Mouse (Mus musculus) right cerebral cortex, adult 18-20 months (tissue): ENCODE measurements around the gene Oscp1.

Experiments
- DNase-seq: peaks from one replicate; pipeline ENCODE4 v3.0.0; 2022; ENCODE audit warnings: mixed read lengths

The Oscp1 gene

DNA sequence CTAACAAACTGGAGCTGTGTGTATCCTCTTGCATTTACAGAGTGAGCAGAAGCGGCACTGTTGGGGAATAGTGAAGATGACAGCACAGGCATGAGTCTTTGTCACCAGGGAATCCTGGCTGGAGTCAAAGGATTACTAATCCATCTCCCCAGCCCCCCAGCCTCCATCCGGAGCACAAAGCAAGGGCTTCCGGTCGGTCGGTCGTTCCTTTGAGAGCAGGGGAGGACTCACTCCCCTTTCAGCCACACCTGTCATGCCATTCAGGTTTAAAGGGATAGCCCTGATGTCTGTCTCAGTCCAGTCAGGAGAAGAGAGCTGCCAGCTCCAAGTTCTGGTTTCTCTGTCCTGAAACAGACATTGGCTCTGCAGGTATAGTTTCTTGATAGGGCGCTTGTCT lies 52.8 kb downstream of the Oscp1 start:
- no peak for DNase-seq

GRCm38 (mm10) chr4:126113243-126113642 lies 54.9 kb downstream of the Oscp1 start:
- DNase-seq = no peak

GRCm38 (mm10) chr4:126113943-126114342 lies 55.6 kb downstream of the Oscp1 start:
- no peak for DNase-seq

GRCm38 (mm10) chr4:126115411-126115810 lies 57.0 kb downstream of the Oscp1 start:
- no peak for DNase-seq

GRCm38 (mm10) chr4:126115871-126116521 lies 57.6 kb downstream of the Oscp1 start:
- no peak for DNase-seq

DNA sequence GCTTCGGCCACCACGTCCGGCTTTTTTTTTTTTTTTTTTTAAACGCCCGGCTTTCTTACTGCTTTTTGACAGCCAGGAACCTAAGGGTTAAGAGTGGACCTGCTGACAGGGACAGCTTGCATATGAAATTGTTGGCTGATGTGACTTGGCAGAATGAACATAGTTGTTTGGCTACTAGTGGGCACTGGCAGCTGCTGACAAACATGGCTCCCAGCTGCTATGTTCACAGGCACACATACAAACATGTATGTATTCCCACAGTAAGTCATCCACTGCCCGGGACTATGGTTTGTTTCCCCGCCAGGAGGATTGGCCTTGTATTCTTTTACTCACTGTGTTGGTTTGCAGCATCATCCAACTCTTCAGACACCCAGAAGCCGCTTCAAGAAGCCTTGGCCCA lies 58.8 kb downstream of the Oscp1 start:
- no peak for DNase-seq

- peak; percentile 88 for DNase-seq
Observed at GRCm38 (mm10) chr4:126118651-126119050, 60.3 kb downstream of the Oscp1 start.

- no peak for DNase-seq
Observed at GRCm38 (mm10) chr4:126119051-126119450, 60.7 kb downstream of the Oscp1 start.

GRCm38 (mm10) chr4:126120052-126120451 lies 61.7 kb downstream of the Oscp1 start:
- no peak for DNase-seq

GRCm38 (mm10) chr4:126120506-126120905 lies 62.1 kb downstream of the Oscp1 start:
- no peak for DNase-seq

DNA sequence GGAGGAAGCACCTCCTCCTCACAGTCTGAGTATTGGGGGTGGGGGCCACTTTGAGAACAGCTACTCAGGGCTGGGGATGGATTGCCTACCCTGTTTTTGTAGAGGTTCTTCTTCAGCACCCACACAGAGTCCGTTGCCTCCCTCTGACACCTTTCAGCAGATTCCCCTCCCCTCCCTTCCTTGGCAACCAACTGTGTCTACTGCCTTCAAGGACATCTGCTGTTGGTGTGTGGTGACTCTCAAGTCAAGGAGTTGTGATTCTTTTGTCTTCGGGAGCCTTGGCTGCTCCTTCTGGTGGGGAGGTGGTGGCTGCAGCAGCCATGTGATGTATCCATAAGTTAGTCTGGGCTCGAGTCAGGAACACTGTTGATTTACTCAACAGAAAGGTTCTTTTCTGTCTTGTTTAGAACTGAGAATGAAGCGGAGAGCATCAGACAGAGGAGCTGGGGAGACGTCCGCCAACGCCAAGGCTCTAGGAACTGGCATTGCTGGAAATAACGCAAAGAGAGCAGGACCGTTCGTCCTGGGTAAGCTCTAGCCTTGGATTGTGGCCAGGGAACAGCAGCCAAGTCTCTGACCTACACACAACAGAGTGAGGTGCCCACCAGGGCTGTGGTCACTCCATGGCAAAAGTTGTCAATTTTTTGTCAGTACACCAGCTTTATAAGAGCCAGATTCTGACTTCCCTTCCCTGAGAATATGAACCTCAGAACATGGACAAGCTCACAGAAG lies 65.1 kb downstream of the Oscp1 start:
- DNase-seq = peak; percentile 69

GRCm38 (mm10) chr4:126130502-126130901 lies 72.1 kb downstream of the Oscp1 start:
- DNase-seq = no peak

GRCm38 (mm10) chr4:126131290-126132121 lies 73.1 kb downstream of the Oscp1 start:
- peak; percentile 48 for DNase-seq

GRCm38 (mm10) chr4:126132636-126133264 lies 74.4 kb downstream of the Oscp1 start:
- no peak for DNase-seq

DNA sequence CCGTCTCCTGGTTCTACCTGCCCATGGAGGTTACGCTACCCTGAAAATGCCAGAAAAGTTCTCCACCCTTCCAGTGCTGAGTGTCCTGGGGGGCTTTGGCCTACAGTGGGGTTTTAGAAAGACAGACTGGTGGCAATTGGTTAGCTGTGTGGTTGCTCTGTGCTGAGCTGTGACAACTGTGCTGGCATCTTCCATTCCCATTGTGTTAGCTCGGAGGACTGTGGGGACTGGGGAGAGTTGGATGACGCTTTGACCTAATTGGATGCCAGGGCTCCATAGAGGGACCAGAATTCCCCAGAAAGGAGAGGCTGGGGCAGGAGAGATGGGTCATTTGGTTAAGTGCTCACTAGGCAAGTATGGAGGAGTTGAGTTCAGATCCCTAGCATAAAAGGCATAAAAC lies 75.9 kb downstream of the Oscp1 start:
- DNase-seq = no peak

DNA sequence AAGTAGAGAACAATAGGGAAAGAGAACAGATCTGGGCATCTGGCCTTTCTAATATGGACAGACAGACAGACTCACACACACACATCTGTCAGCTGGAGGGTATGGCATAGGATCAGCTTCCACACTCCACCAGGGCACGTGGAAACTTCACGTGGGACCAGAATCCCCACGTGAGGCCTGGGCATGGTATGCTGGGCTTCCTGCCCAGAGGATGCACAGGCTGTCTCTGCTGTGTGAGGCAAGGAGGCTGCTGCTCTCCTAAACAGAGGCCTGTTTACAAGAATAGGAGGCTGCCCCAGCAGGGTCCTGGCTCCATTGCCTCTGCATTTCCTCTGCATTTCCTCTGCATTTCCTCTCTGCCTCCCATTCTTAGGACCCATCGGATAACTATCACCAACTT lies 76.3 kb downstream of the Oscp1 start:
- DNase-seq = no peak

DNA sequence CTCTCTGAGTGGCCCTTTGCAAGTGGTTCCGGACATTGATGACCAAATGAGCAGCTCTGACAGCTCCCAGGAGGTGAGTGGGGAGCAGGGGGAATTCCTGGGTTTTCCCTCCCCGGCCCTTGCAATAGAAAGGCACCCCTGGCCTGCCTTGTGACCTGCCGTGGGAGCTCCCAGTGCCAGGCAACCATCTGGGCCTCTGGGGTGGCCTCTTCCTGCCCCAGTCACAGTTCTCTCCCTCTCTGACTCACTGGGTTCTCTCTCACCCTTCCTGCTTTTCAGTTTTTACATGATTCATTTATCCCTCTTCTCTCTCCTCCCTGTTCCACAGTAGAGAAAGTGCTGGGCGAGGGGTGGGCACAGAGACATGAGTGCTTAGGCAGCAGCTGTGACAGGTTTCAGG lies 79.4 kb downstream of the Oscp1 start:
- DNase-seq = no peak

DNA sequence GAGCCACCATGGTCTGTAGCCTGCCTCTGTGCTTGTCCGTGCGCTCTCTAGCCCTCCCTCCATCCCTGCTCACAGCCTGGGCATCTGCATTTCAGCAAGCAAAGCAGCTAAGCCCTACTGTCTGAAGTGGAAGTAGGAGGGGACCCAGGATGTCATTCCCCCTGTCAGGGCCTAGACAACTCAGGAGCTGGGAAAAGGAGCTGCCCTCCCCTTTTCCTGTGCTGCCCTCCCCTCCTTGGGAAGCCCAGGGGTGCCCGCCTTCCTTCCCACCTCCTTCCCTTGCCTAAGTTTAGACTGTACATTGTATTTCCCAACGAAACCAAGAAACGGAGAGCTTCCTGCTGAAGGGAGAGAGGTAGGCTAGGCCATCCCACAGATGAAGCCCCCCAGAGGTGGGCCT lies 82.7 kb downstream of the Oscp1 start:
- no peak for DNase-seq
